Mouse (Mus musculus) midbrain, embryonic 11.5 days (tissue): ENCODE measurements at regions not wholly inside any gene's neighbourhood (a gene's known extent, or its start where the extent isn't known, plus 50 kb on each side); places are given as distances from the start of the nearest gene placed in this dataset.

Experiments
- ATAC-seq: fragments of 200-750 bp; cut with Nextera tagmentation; 2 replicates; pipeline ENCODE4 v1.8.0; 2017; ENCODE audit warnings: moderate TSS enrichment, moderate library complexity; ENCODE audit not compliant: low FRiP score
- DNase-seq: peaks from one replicate; pipeline ENCODE4 v3.0.0; 2015; ENCODE audit warnings: low spot score; ENCODE audit errors: missing footprints
- H3K27ac ChIP-seq: fragments of 300-500 bp; sonication (generic); 2 replicates; pipeline ENCODE4 v1.5.1; 2014; ENCODE audit warnings: low read depth, low read length
- H3K27me3 ChIP-seq: fragments of 300-500 bp; sonication (generic); 2 replicates; pipeline ENCODE4 v1.6.1; 2014; ENCODE audit warnings: mild to moderate bottlenecking, low read length, moderate library complexity, mixed read lengths; ENCODE audit not compliant: control insufficient read depth, insufficient read depth
- H3K36me3 ChIP-seq: fragments of 300-500 bp; sonication (generic); 2 replicates; pipeline ENCODE4 v1.6.1; 2014; ENCODE audit warnings: mild to moderate bottlenecking, low read length, moderate library complexity, mixed read lengths; ENCODE audit not compliant: control insufficient read depth, insufficient read depth
- H3K4me1 ChIP-seq: fragments of 300-500 bp; sonication (generic); 2 replicates; pipeline ENCODE4 v1.6.1; 2014; ENCODE audit warnings: low read length; ENCODE audit not compliant: control insufficient read depth, insufficient read depth
- H3K4me2 ChIP-seq: fragments of 300-500 bp; sonication (generic); 2 replicates; pipeline ENCODE4 v1.6.1; 2014; ENCODE audit warnings: mild to moderate bottlenecking, moderate library complexity
- H3K4me3 ChIP-seq: fragments of 300-500 bp; sonication (generic); 2 replicates; pipeline ENCODE4 v1.5.1; 2014; ENCODE audit warnings: low read depth, low read length
- H3K9ac ChIP-seq: fragments of 300-500 bp; sonication (generic); 2 replicates; pipeline ENCODE4 v1.6.1; 2014; ENCODE audit warnings: low read length
- H3K9me3 ChIP-seq: fragments of 300-500 bp; sonication (generic); 2 replicates; pipeline ENCODE4 v1.6.1; 2016; ENCODE audit warnings: low read length; ENCODE audit not compliant: control insufficient read depth
- WGBS: fragments of 180-500 bp; shearing (Covaris S2); extraction: QIAGEN DNeasy Blood & Tissue Kit; methylation state at CpG from one replicate; pipeline ENCODE4 v1.1.7; 2014; 5-methylcytosine and 5-hydroxymethylcytosine counted together

- Histone ChIP-seq H3K27me3 (no peaks in the 10 kb centered on the region), H3K9ac (no peak overlapping the region), H3K27ac (no peak overlapping the region), H3K4me2 (no peak overlapping the region), H3K4me3 (no peak overlapping the region), H3K4me1 (peaks cover 4% of the 10 kb centered on the region; the same call in 1 of the 2 replicates), H3K9me3 (no peaks in the 10 kb centered on the region), H3K36me3 (no peaks in the 10 kb centered on the region)
- ATAC-seq, result peak; percentile 81
- peak; percentile 83 for DNase-seq
- WGBS, result 50% methylated on average over 10 of the region's 10 CpGs
Observed at GRCm38 (mm10) chr9:34029503-34030169, 456.1 kb upstream of the Kirrel3 start.

- Histone ChIP-seq H3K4me2 (no peak overlapping the region), H3K4me3 (no peak overlapping the region), H3K9me3 (no peaks in the 10 kb centered on the region), H3K4me1 (no peaks in the 10 kb centered on the region), H3K27ac (no peak overlapping the region), H3K36me3 (no peaks in the 10 kb centered on the region), H3K27me3 (no peaks in the 10 kb centered on the region), H3K9ac (no peak overlapping the region)
- DNase-seq (no peak), ATAC-seq (no peak)
- WGBS, result 63% methylated on average over 2 of the region's 2 CpGs
Observed at GRCm38 (mm10) chr9:34054435-34054834, 431.3 kb upstream of the Kirrel3 start.
